Mouse (Mus musculus) frontal cortex, postnatal 14 days (tissue): ENCODE measurements at regions not wholly inside any gene's neighbourhood (a gene's known extent, or its start where the extent isn't known, plus 50 kb on each side); places are given as distances from the start of the nearest gene placed in this dataset.

Experiments used
- DNase-seq, 2 experiments: peaks; one replicate each; pipeline ENCODE4 v3.0.0; 2022; ENCODE audit warnings: low spot score in 2 of 2

GRCm38 (mm10) chr5:119398475-119398874 lies 272.0 kb upstream of the Tbx3 start:
- DNase-seq = no peak

- no peak for DNase-seq
These were observed 270.1 kb upstream of the Tbx3 start for GRCm38 (mm10) chr5:119400223-119400935.

- no peak for DNase-seq
These were observed 268.6 kb upstream of the Tbx3 start for GRCm38 (mm10) chr5:119401915-119402314.

- no peak for DNase-seq
These were observed 267.8 kb upstream of the Tbx3 start for GRCm38 (mm10) chr5:119402651-119403050.

- DNase-seq = no peak
These were observed 259.5 kb upstream of the Tbx3 start for GRCm38 (mm10) chr5:119410966-119411365.

GRCm38 (mm10) chr5:119415835-119416234 lies 254.6 kb upstream of the Tbx3 start:
- no peak for DNase-seq

GRCm38 (mm10) chr5:119418486-119418885 lies 252.0 kb upstream of the Tbx3 start:
- DNase-seq = no peak

- DNase-seq = no peak
These were observed 242.9 kb upstream of the Tbx3 start for GRCm38 (mm10) chr5:119427511-119428019.

- DNase-seq = no peak
These were observed 239.2 kb upstream of the Tbx3 start for GRCm38 (mm10) chr5:119431271-119431756.

- DNase-seq = no peak
These were observed 235.9 kb upstream of the Tbx3 start for GRCm38 (mm10) chr5:119434572-119434971.

- no peak for DNase-seq
These were observed 222.0 kb upstream of the Tbx3 start for GRCm38 (mm10) chr5:119448494-119448893.

- DNase-seq = peak in 1 of 2 experiments; percentile 7
These were observed 221.3 kb upstream of the Tbx3 start for GRCm38 (mm10) chr5:119449166-119449565.

GRCm38 (mm10) chr5:119459751-119460150 lies 210.7 kb upstream of the Tbx3 start:
- DNase-seq = no peak

GRCm38 (mm10) chr5:119462659-119463530 lies 207.6 kb upstream of the Tbx3 start:
- DNase-seq = no peak

- DNase-seq = no peak
These were observed 205.9 kb upstream of the Tbx3 start for GRCm38 (mm10) chr5:119464553-119464952.

GRCm38 (mm10) chr5:119467346-119468085 lies 203.0 kb upstream of the Tbx3 start:
- no peak for DNase-seq

GRCm38 (mm10) chr5:119477926-119478325 lies 192.5 kb upstream of the Tbx3 start:
- no peak for DNase-seq

GRCm38 (mm10) chr5:119478331-119478730 lies 192.1 kb upstream of the Tbx3 start:
- DNase-seq = no peak

GRCm38 (mm10) chr5:119480191-119481190 lies 190.0 kb upstream of the Tbx3 start:
- DNase-seq = peak; percentile 14 to 24

GRCm38 (mm10) chr5:119483706-119484105 lies 186.8 kb upstream of the Tbx3 start:
- DNase-seq = no peak

- DNase-seq = no peak
These were observed 184.3 kb upstream of the Tbx3 start for GRCm38 (mm10) chr5:119486196-119486595.
